Mouse (Mus musculus) midbrain, embryonic 14.5 days (tissue): ENCODE results near the gene Egf. TPM values are rescaled to one million over a fixed set of nuclear protein-coding genes. Genes with fewer than 3 reads are reported as not detected.

Experiments
- ATAC-seq: fragments of 200-750 bp; cut with Nextera tagmentation; 2 replicates; pipeline ENCODE4 v1.8.0; 2017; ENCODE audit warnings: moderate number of reproducible peaks, moderate library complexity; ENCODE audit not compliant: low FRiP score, low TSS enrichment
- DNase-seq: peaks from one replicate; pipeline ENCODE4 v3.0.0-alpha.2; 2015
- H3K27ac ChIP-seq: fragments of 300-500 bp; sonication (generic); replicated peaks from 2 replicates; pipeline ENCODE4 v1.5.1; 2014; ENCODE audit warnings: mild to moderate bottlenecking, low read depth, low read length, moderate library complexity
- H3K27me3 ChIP-seq: fragments of 300-500 bp; sonication (generic); 2 replicates; pipeline ENCODE4 v1.6.1; 2014; ENCODE audit warnings: low read length, control low read depth, mixed read lengths; ENCODE audit not compliant: control insufficient read depth, insufficient read depth
- H3K36me3 ChIP-seq: fragments of 300-500 bp; sonication (generic); 2 replicates; pipeline ENCODE4 v1.6.1; 2014; ENCODE audit warnings: low read length, control low read depth; ENCODE audit not compliant: control insufficient read depth, insufficient read depth
- H3K4me1 ChIP-seq: fragments of 300-500 bp; sonication (generic); 2 replicates; pipeline ENCODE4 v1.6.1; 2014; ENCODE audit warnings: mild to moderate bottlenecking, antibody characterized with exemption, low read length, control low read depth; ENCODE audit not compliant: control insufficient read depth, insufficient read depth
- H3K4me2 ChIP-seq: fragments of 300-500 bp; sonication (generic); 2 replicates; pipeline ENCODE4 v1.6.1; 2014; ENCODE audit warnings: mild to moderate bottlenecking, low read length, moderate library complexity
- H3K4me3 ChIP-seq: fragments of 300-500 bp; sonication (generic); replicated peaks from 2 replicates; pipeline ENCODE4 v1.5.1; 2014; ENCODE audit warnings: low read depth, low read length
- H3K9ac ChIP-seq: fragments of 300-500 bp; sonication (generic); replicated peaks from 2 replicates; pipeline ENCODE4 v1.6.1; 2014; ENCODE audit warnings: mild to moderate bottlenecking, low read length, moderate library complexity
- H3K9me3 ChIP-seq: fragments of 300-500 bp; sonication (generic); 2 replicates; pipeline ENCODE4 v1.6.1; 2016; ENCODE audit warnings: low read length, control low read depth, mixed read lengths; ENCODE audit not compliant: control insufficient read depth
- WGBS: fragments of 180-500 bp; shearing (Covaris S2); extraction: QIAGEN DNeasy Blood & Tissue Kit; methylation state at CpG from one replicate; pipeline ENCODE4 v1.1.7; 2014; 5-methylcytosine and 5-hydroxymethylcytosine counted together
- polyA plus RNA-seq: library from polyadenylated mRNA; unstranded; fragments of >200 nt; fragmentation: Nextera tagmentation; extraction: Ambion mirVana; gene quantifications from 2 replicates; pipeline ENCODE4 v1.2.1, GENCODE M21; 2014

Egf gene
- polyA plus RNA-seq, 1 experiment from 2014 or later: 1.8 TPM

GRCm38 (mm10) chr3:129651765-129652164 is 103.4 kb downstream of the Egf start:
- no peak for ATAC-seq
- 86% methylated on average over 8 of the region's 8 CpGs for WGBS
- Histone ChIP-seq H3K9me3 (no peaks in the 10 kb centered on the region), H3K4me3 (no peak overlapping the region), H3K27ac (no peak overlapping the region), H3K4me1 (no peaks in the 10 kb centered on the region), H3K9ac (no peak overlapping the region), H3K27me3 (no peaks in the 10 kb centered on the region), H3K4me2 (no peak overlapping the region), H3K36me3 (no peaks in the 10 kb centered on the region)
- DNase-seq: no peak

DNA sequence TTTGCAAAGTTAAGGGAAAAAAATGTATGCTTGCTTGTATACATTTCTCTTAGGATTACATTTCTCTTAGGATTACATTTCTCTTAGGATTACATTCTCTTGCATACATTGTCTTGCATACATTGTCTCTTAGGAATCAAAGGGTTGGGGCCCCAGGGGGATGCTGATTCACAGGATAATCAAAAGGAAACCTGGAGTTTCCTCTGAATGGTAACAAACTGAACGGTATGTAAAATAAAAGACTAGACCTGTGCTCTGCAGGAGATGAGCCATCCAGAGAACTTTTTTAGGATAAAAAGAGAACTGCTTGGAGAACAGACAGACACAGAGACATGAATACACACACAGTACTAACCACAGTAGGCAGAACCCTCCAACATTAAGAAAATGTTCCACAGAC is 104.2 kb downstream of the Egf start:
- ATAC-seq: no peak
- no peak for DNase-seq
- H3K9ac ChIP-seq: no peak overlapping the region
- no peaks in the 10 kb centered on the region for H3K27me3 ChIP-seq
- H3K4me1 ChIP-seq: no peaks in the 10 kb centered on the region
- WGBS: 0% methylated on average over 1 of the region's 1 CpGs
- H3K9me3 ChIP-seq: no peaks in the 10 kb centered on the region
- H3K4me3 ChIP-seq: no peak overlapping the region
- H3K4me2 ChIP-seq: no peak overlapping the region
- H3K27ac ChIP-seq: no peak overlapping the region
- no peaks in the 10 kb centered on the region for H3K36me3 ChIP-seq

DNA sequence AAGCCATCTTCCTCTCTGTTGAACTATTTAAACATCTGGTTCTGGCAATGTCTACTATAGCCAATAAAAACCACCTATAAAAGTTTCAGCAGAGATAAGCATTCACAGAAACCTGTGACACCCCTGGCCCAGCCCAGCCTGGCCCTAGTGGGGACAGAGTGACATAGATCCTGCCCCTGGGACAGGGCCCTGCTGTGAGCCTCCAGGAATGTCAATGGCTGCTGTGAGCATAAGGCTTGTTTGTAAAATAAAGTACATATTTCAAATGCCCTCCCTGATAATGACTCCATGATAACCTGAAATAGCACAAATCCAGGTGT is 104.9 kb downstream of the Egf start:
- Histone ChIP-seq H3K36me3 (no peaks in the 10 kb centered on the region), H3K4me2 (no peak overlapping the region), H3K9ac (no peak overlapping the region), H3K9me3 (no peaks in the 10 kb centered on the region), H3K4me3 (no peak overlapping the region), H3K27ac (no peak overlapping the region), H3K4me1 (no peaks in the 10 kb centered on the region), H3K27me3 (no peaks in the 10 kb centered on the region)
- DNase-seq: no peak
- ATAC-seq: no peak

GRCm38 (mm10) chr3:129649586-129650292 is 105.4 kb downstream of the Egf start:
- Histone ChIP-seq H3K9ac (no peak overlapping the region), H3K36me3 (no peaks in the 10 kb centered on the region), H3K9me3 (no peaks in the 10 kb centered on the region), H3K4me1 (no peaks in the 10 kb centered on the region), H3K4me2 (no peak overlapping the region), H3K27me3 (no peaks in the 10 kb centered on the region), H3K27ac (no peak overlapping the region), H3K4me3 (no peak overlapping the region)
- DNase-seq: peak; percentile 33
- WGBS: 64% methylated on average over 8 of the region's 8 CpGs
- ATAC-seq: no peak

DNA sequence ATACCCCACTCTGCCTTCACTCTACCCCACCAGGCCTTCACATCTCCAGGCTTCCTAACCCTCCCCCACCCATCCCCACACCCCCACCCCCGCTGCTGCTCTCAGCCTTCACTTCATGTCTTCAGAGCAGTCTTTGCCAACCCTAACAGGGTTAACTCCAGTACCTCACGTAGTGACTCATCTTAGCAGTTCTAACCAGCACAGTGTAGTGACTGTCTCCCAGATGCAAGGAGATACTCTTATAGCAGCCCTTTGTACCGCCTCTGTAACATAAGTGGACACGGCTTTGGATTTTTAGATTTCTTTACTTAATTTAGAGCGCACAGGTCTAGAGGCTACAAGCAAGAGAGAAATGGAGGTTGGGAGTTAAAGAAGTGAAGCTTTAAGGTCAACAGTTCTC is 106.5 kb downstream of the Egf start:
- H3K9me3 ChIP-seq: no peaks in the 10 kb centered on the region
- H3K27ac ChIP-seq: no peak overlapping the region
- H3K4me1 ChIP-seq: no peaks in the 10 kb centered on the region
- no peak overlapping the region for H3K4me3 ChIP-seq
- no peak for ATAC-seq
- no peak for DNase-seq
- no peak overlapping the region for H3K4me2 ChIP-seq
- H3K36me3 ChIP-seq: no peaks in the 10 kb centered on the region
- H3K9ac ChIP-seq: no peak overlapping the region
- 90% methylated on average over 5 of the region's 5 CpGs for WGBS
- no peaks in the 10 kb centered on the region for H3K27me3 ChIP-seq

DNA sequence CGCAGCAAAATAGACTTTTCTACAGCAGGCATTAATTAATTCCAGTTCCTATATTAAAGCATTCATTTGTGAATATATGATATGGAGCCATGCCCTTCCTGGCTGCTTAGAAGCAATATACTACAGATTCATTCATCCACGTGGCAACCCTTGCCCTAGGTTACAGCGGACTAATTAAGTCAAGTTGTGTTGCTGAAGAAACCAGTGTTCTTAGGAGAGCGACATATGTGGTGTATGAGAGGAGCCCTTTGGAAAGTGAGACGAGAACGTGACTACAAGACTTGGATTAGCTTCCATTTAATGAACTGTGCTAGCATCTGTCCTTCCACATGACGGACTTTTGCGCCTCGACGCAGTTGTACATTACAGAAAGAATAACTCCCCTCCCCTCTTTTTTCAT is 107.8 kb downstream of the Egf start:
- H3K9me3 ChIP-seq: no peaks in the 10 kb centered on the region
- peak; percentile 28 for DNase-seq
- H3K4me2 ChIP-seq: no peak overlapping the region
- no peaks in the 10 kb centered on the region for H3K4me1 ChIP-seq
- H3K27me3 ChIP-seq: no peaks in the 10 kb centered on the region
- H3K9ac ChIP-seq: no peak overlapping the region
- H3K27ac ChIP-seq: no peak overlapping the region
- no peak; the same call in 1 of the 2 replicates for ATAC-seq
- no peak overlapping the region for H3K4me3 ChIP-seq
- H3K36me3 ChIP-seq: no peaks in the 10 kb centered on the region
- 82% methylated on average over 10 of the region's 10 CpGs for WGBS

DNA sequence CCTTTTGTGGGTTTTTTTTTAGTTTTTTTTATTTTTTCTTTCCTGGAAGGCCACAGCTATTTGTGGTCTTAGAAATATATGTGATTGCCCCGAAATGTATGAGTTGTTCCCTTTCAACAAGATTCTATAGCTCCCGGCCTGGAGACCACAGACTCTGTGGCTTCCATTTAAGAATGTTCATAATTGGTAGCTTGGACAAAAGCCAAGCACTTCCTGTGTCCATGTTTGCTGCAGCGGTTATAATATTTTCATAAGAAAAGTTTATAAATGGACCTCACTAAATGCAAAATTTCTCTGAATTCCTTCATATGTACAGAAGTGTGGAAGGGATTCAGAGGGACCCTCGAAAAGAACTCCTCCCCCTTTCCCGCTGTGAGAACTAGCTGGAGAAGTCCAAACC is 108.3 kb downstream of the Egf start:
- H3K27ac ChIP-seq: no peak overlapping the region
- no peak for ATAC-seq
- H3K9me3 ChIP-seq: no peaks in the 10 kb centered on the region
- DNase-seq: peak; percentile 13
- no peaks in the 10 kb centered on the region for H3K27me3 ChIP-seq
- H3K36me3 ChIP-seq: no peaks in the 10 kb centered on the region
- no peak overlapping the region for H3K9ac ChIP-seq
- 86% methylated on average over 5 of the region's 5 CpGs for WGBS
- H3K4me1 ChIP-seq: no peaks in the 10 kb centered on the region
- no peak overlapping the region for H3K4me2 ChIP-seq
- no peak overlapping the region for H3K4me3 ChIP-seq

DNA sequence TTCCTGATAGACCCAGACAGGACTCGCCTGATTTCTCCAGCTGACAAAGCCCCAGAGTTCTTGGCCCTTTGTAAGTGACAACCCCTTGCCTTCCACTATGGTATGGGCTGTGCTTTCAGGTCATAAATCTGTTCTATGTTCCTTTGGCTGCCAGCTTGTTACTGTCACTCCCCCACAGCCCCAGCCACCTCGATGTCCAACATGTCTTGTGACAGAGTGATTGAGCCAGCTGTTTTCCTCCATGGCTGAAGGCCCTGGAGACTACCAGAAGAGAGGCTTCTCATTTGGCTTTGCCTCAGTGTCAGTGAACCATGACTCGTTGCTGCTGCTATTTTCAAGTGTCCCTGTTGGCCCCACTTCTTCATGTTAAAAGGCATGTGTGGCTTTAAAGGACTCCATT is 109.7 kb downstream of the Egf start:
- Histone ChIP-seq H3K4me1 (0 out of 2 replicates have a peak, but pooled peaks cover 2% of the 10 kb centered on the region), H3K4me2 (no peak overlapping the region), H3K27ac (no peak overlapping the region), H3K9me3 (no peaks in the 10 kb centered on the region), H3K27me3 (no peaks in the 10 kb centered on the region), H3K36me3 (no peaks in the 10 kb centered on the region), H3K9ac (no peak overlapping the region), H3K4me3 (no peak overlapping the region)
- DNase-seq (no peak), ATAC-seq (no peak)
- WGBS: 69% methylated on average over 3 of the region's 3 CpGs

- H3K27ac ChIP-seq: no peak overlapping the region
- no peak overlapping the region for H3K4me2 ChIP-seq
- 90% methylated on average over 7 of the region's 7 CpGs for WGBS
- no peaks in the 10 kb centered on the region for H3K9me3 ChIP-seq
- H3K27me3 ChIP-seq: no peaks in the 10 kb centered on the region
- DNase-seq: no peak
- H3K4me1 ChIP-seq: peaks cover 6% of the 10 kb centered on the region; the same call in 1 of the 2 replicates
- H3K4me3 ChIP-seq: no peak overlapping the region
- ATAC-seq: no peak
- no peaks in the 10 kb centered on the region for H3K36me3 ChIP-seq
- no peak overlapping the region for H3K9ac ChIP-seq
Observed at GRCm38 (mm10) chr3:129641621-129642020, 113.5 kb downstream of the Egf start.
